Mouse (Mus musculus): Measurements from ENCODE around the gene Mettl7a1. TPM values are rescaled to one million over a fixed set of nuclear protein-coding genes. Genes with fewer than 3 reads are reported as not detected.

Mettl7a1 gene
- polyA plus RNA-seq, 1 experiment from 2014 or later = 2.7 TPM

DNA sequence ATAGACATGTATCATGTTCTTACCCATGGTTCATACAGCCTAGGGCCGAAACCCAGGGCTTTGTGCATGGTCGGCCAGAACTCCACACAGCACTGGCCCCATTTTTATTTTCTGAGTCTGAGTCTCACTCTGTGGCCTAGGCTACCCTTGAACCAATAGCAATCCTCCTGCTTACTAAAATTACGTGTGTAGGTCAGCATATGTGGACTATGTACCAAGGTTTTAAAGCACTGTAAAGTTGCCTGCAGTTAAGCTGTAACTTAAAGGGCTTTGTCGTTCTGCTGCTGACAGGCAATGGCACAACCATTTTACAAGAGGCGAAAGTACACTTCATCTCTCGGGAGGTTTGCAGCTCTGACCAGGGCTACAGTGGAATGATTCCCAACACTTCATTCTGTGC is 15.0 kb upstream of the Mettl7a1 start:
- no peak for ATAC-seq (replicated peaks; ENCODE audit: insufficient number of reproducible peaks, low FRiP score, low TSS enrichment)
- H3K36me3 ChIP-seq (ENCODE audit: control insufficient read depth, insufficient read depth, low read length) = no peaks in the 10 kb centered on the region
- WGBS (ENCODE audit: insufficient replicate concordance) = 86% methylated on average over 6 of the region's 6 CpGs
- H3K4me3 ChIP-seq (ENCODE audit: low read depth, low read length) = no peak overlapping the region
- no peak overlapping the region for H3K4me2 ChIP-seq
- H3K27ac ChIP-seq (ENCODE audit: low read depth, low read length) = no peak overlapping the region
- peaks cover 3% of the 10 kb centered on the region; the same call in 1 of the 2 replicates for H3K4me1 ChIP-seq (ENCODE audit: control insufficient read depth, insufficient read depth, low read length)
- no peaks in the 10 kb centered on the region for H3K9me3 ChIP-seq (replicated peaks; ENCODE audit: control insufficient read depth, low read length)
- H3K27me3 ChIP-seq (ENCODE audit: control insufficient read depth, insufficient read depth, low read length) = peaks cover 4% of the 10 kb centered on the region; the same call in 1 of the 2 replicates
- no peak overlapping the region for H3K9ac ChIP-seq (ENCODE audit: low read depth, low read length)

GRCm38 (mm10) chr15:100290858-100291257 is 13.1 kb upstream of the Mettl7a1 start:
- Histone ChIP-seq H3K4me3 (ENCODE audit: low read depth, low read length) (no peak overlapping the region), H3K27me3 (ENCODE audit: control insufficient read depth, insufficient read depth, low read length) (peaks cover 4% of the 10 kb centered on the region; the same call in 1 of the 2 replicates), H3K4me2 (no peak overlapping the region), H3K9me3 (replicated peaks; ENCODE audit: control insufficient read depth, low read length) (no peaks in the 10 kb centered on the region), H3K4me1 (ENCODE audit: control insufficient read depth, insufficient read depth, low read length) (peaks cover 3% of the 10 kb centered on the region; the same call in 1 of the 2 replicates), H3K27ac (ENCODE audit: low read depth, low read length) (no peak overlapping the region), H3K36me3 (ENCODE audit: control insufficient read depth, insufficient read depth, low read length) (no peaks in the 10 kb centered on the region), H3K9ac (ENCODE audit: low read depth, low read length) (no peak overlapping the region)
- WGBS (ENCODE audit: insufficient replicate concordance) = 82% methylated on average over 5 of the region's 5 CpGs
- no peak for ATAC-seq (replicated peaks; ENCODE audit: insufficient number of reproducible peaks, low FRiP score, low TSS enrichment)

- Histone ChIP-seq H3K9ac (ENCODE audit: low read depth, low read length) (no peak overlapping the region), H3K27ac (ENCODE audit: low read depth, low read length) (no peak overlapping the region), H3K4me3 (ENCODE audit: low read depth, low read length) (no peak overlapping the region), H3K27me3 (ENCODE audit: control insufficient read depth, insufficient read depth, low read length) (peaks cover 4% of the 10 kb centered on the region; the same call in 1 of the 2 replicates), H3K4me1 (ENCODE audit: control insufficient read depth, insufficient read depth, low read length) (peaks cover 3% of the 10 kb centered on the region; the same call in 1 of the 2 replicates), H3K9me3 (replicated peaks; ENCODE audit: control insufficient read depth, low read length) (no peaks in the 10 kb centered on the region), H3K4me2 (no peak overlapping the region), H3K36me3 (ENCODE audit: control insufficient read depth, insufficient read depth, low read length) (no peaks in the 10 kb centered on the region)
- ATAC-seq (replicated peaks; ENCODE audit: insufficient number of reproducible peaks, low FRiP score, low TSS enrichment) = no peak
- 60% methylated on average over 7 of the region's 7 CpGs for WGBS (ENCODE audit: insufficient replicate concordance)
Measured at GRCm38 (mm10) chr15:100292326-100292725, 11.6 kb upstream of the Mettl7a1 start.

- no peak for ATAC-seq (replicated peaks; ENCODE audit: insufficient number of reproducible peaks, low FRiP score, low TSS enrichment)
- Histone ChIP-seq H3K4me2 (no peak overlapping the region), H3K4me1 (ENCODE audit: control insufficient read depth, insufficient read depth, low read length) (no peaks in the 10 kb centered on the region), H3K4me3 (ENCODE audit: low read depth, low read length) (no peak overlapping the region), H3K27me3 (ENCODE audit: control insufficient read depth, insufficient read depth, low read length) (no peaks in the 10 kb centered on the region), H3K36me3 (ENCODE audit: control insufficient read depth, insufficient read depth, low read length) (no peaks in the 10 kb centered on the region), H3K27ac (ENCODE audit: low read depth, low read length) (no peak overlapping the region), H3K9me3 (replicated peaks; ENCODE audit: control insufficient read depth, low read length) (no peaks in the 10 kb centered on the region), H3K9ac (ENCODE audit: low read depth, low read length) (no peak overlapping the region)
- WGBS (ENCODE audit: insufficient replicate concordance) = 84% methylated on average over 5 of the region's 5 CpGs
Measured at GRCm38 (mm10) chr15:100297856-100298255, 6.1 kb upstream of the Mettl7a1 start.

DNA sequence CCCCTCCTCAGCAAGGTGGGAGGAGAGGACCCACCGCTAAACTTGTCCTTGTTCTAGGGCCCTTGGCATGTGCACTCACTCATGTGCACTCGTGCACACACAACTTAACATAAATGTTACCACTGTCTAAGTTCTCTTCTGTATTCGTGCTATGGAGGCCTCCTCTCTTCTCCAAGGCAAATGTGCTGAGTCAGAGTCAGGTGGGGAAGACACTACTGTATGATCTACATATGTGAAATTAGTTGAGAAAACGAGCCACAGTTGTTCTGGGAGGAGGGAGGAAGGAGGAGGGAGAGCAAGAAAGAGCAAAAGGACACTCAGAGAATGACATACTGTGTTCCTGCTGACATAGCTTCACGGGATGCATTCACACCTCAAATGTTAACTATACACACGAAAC is 3.4 kb upstream of the Mettl7a1 start:
- Histone ChIP-seq H3K4me2 (no peak overlapping the region), H3K4me1 (ENCODE audit: control insufficient read depth, insufficient read depth, low read length) (peaks cover 4% of the 10 kb centered on the region; the same call in 1 of the 2 replicates), H3K9ac (ENCODE audit: low read depth, low read length) (no peak overlapping the region), H3K9me3 (replicated peaks; ENCODE audit: control insufficient read depth, low read length) (no peaks in the 10 kb centered on the region), H3K27me3 (ENCODE audit: control insufficient read depth, insufficient read depth, low read length) (no peaks in the 10 kb centered on the region), H3K4me3 (ENCODE audit: low read depth, low read length) (no peak overlapping the region), H3K27ac (ENCODE audit: low read depth, low read length) (no peak overlapping the region), H3K36me3 (ENCODE audit: control insufficient read depth, insufficient read depth, low read length) (no peaks in the 10 kb centered on the region)
- WGBS (ENCODE audit: insufficient replicate concordance) = 74% methylated on average over 6 of the region's 6 CpGs
- ATAC-seq (replicated peaks; ENCODE audit: insufficient number of reproducible peaks, low FRiP score, low TSS enrichment) = no peak

DNA sequence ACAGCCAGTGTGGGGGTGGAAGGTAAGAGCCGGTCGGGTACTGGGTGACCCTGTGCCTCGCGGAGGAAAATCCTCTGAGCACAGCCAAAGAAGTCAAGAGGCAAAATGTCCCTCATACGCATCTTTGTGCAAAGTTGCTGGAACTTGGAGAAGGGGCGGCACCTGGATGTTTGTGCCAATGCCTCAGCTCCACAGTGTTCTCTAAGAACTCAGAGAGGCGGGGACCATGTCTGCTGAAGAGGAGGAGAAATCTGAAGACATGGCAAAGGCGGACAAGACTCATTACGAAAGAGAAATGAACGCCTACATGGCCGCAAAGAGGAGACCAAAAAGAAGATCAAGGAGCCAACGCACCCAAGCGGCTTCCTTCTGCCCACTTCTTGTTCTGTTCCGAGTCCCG is 2.4 kb upstream of the Mettl7a1 start:
- no peak for ATAC-seq (replicated peaks; ENCODE audit: insufficient number of reproducible peaks, low FRiP score, low TSS enrichment)
- no peaks in the 10 kb centered on the region for H3K27me3 ChIP-seq (ENCODE audit: control insufficient read depth, insufficient read depth, low read length)
- H3K4me1 ChIP-seq (ENCODE audit: control insufficient read depth, insufficient read depth, low read length) = peaks cover 4% of the 10 kb centered on the region; the same call in 1 of the 2 replicates
- H3K9me3 ChIP-seq (replicated peaks; ENCODE audit: control insufficient read depth, low read length) = no peaks in the 10 kb centered on the region
- no peaks in the 10 kb centered on the region for H3K36me3 ChIP-seq (ENCODE audit: control insufficient read depth, insufficient read depth, low read length)
- H3K4me3 ChIP-seq (ENCODE audit: low read depth, low read length) = no peak overlapping the region
- no peak overlapping the region for H3K27ac ChIP-seq (ENCODE audit: low read depth, low read length)
- no peak overlapping the region for H3K4me2 ChIP-seq
- 80% methylated on average over 15 of the region's 15 CpGs for WGBS (ENCODE audit: insufficient replicate concordance)
- H3K9ac ChIP-seq (ENCODE audit: low read depth, low read length) = no peak overlapping the region

GRCm38 (mm10) chr15:100303428-100304018 is 417 bp upstream of the Mettl7a1 start:
- ATAC-seq (replicated peaks; ENCODE audit: insufficient number of reproducible peaks, low FRiP score, low TSS enrichment) = no peak
- no peak overlapping the region for H3K27ac ChIP-seq (ENCODE audit: low read depth, low read length)
- no peaks in the 10 kb centered on the region for H3K9me3 ChIP-seq (replicated peaks; ENCODE audit: control insufficient read depth, low read length)
- peaks cover 4% of the 10 kb centered on the region; the same call in 1 of the 2 replicates for H3K4me1 ChIP-seq (ENCODE audit: control insufficient read depth, insufficient read depth, low read length)
- no peaks in the 10 kb centered on the region for H3K27me3 ChIP-seq (ENCODE audit: control insufficient read depth, insufficient read depth, low read length)
- H3K4me3 ChIP-seq (ENCODE audit: low read depth, low read length) = peak overlapping the region; percentile 48; the same call in 1 of the 2 replicates
- WGBS (ENCODE audit: insufficient replicate concordance) = 56% methylated on average over 8 of the region's 8 CpGs
- peak overlapping the region; percentile 65; the same call in 1 of the 2 replicates for H3K9ac ChIP-seq (ENCODE audit: low read depth, low read length)
- H3K36me3 ChIP-seq (ENCODE audit: control insufficient read depth, insufficient read depth, low read length) = no peaks in the 10 kb centered on the region
- H3K4me2 ChIP-seq = peak overlapping the region; percentile 68

DNA sequence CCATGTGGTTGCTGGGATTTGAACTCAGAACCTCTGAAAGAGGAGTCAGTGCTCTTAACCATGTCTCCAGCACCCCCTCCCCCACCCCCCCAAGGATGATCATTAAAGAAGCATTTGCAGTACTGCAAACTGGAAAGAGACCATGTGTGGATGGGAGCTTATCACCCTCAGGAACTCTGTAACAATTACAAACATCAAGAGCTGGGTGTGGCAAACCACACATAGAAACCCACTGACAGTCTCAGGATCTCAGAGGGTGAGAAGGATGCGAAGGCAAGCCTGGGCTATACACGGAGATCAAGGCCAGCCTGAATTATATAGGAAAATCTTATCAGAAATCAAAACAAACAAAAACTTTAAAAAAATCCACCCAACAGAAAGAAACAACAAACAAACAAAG is 2.3 kb downstream of the Mettl7a1 start:
- Histone ChIP-seq H3K4me3 (ENCODE audit: low read depth, low read length) (no peak overlapping the region), H3K27ac (ENCODE audit: low read depth, low read length) (no peak overlapping the region), H3K4me1 (ENCODE audit: control insufficient read depth, insufficient read depth, low read length) (peaks cover 4% of the 10 kb centered on the region; the same call in 1 of the 2 replicates), H3K9me3 (replicated peaks; ENCODE audit: control insufficient read depth, low read length) (no peaks in the 10 kb centered on the region), H3K4me2 (no peak overlapping the region), H3K36me3 (ENCODE audit: control insufficient read depth, insufficient read depth, low read length) (no peaks in the 10 kb centered on the region), H3K9ac (ENCODE audit: low read depth, low read length) (no peak overlapping the region), H3K27me3 (ENCODE audit: control insufficient read depth, insufficient read depth, low read length) (no peaks in the 10 kb centered on the region)
- WGBS (ENCODE audit: insufficient replicate concordance) = 72% methylated on average over 2 of the region's 2 CpGs
- ATAC-seq (replicated peaks; ENCODE audit: insufficient number of reproducible peaks, low FRiP score, low TSS enrichment) = no peak

Measured in heart, embryonic 11.5 days (tissue).